Mouse (Mus musculus): ENCODE measurements around the gene Fntb.
A peak's percentile ranks its signal among the peaks of the same experiment; 100 is the strongest.
"Not testable (repeated sequence)": the region's sequence is repeated elsewhere in the genome, so short reads cannot be mapped to it uniquely, and the experiment has no call there.

Fntb gene

GRCm38 (mm10) chr12:76837844-76838650 lies 72.7 kb downstream of the Fntb start:
- no peak for DNase-seq

DNA sequence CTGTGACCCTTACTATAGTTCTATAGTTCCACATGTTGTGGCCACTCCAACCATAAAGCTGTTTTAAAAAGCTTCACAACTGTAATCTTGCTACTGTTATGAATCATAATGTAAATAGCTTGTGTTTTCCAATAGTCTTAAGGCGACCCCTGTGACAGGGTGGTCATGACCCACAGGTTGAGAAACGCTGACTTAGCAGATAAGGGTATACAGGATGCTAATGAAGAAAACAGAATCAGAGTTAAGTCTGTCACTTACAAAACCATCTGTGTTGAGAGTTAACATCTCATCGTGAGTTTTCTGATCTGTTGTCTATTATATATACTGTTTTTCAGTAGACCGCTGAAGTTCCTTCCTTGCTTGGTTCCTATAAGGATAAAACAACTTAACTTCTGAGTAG lies 73.9 kb downstream of the Fntb start:
- DNase-seq: no peak

DNA sequence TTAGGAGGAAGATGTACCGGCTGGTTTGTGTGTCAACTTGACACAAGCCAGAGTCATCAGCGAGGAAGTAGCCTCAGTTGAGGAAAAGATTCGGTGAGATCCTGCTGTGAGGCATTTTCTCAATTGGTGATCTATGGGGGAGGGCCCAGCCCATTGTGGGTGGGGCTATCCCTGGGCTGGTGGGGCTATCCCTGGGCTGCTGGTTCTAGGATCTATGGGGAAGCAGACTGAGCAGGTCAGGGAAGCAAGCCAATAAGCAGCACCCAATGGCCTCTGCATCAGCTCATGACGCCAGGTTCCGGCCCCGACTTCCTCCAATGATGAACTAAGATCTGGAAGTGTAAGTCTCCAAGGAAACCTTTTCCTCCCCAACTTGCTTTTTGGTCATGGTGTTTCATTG lies 74.7 kb downstream of the Fntb start:
- no peak for DNase-seq

DNA sequence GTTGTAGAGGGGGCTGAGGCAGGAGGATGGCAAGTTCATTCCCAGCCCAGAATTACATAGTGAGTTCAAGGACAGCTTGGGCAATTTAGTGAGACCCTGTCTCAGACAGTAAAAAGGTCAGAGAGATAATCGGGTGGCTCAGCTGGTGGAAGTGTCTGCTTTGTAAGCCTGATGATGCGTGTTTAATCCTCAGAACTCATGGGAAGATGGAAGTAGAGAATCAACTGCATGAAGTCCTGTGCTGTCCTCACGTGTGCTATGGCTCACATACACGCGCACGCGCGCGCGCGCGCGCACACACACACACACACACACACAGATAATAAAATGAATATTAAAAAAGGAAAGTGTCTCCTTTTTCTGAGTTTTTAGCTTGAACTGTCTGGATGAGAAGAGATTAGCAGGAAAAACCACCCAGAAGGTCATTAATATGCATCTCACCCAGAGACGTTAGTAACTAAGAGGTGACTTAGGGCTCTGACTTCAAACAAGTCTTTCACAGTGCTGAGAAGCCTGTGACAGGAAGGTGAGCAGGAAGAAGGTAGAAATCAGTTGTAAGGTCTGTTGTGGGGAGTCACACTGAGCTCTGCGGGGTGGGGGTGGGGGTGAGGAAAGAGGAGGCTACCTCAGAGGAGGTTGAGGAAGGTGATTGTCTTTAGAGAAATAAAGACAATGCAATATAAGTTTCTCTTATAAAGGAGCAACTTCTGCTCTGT lies 79.1 kb downstream of the Fntb start:
- no peak for DNase-seq

DNA sequence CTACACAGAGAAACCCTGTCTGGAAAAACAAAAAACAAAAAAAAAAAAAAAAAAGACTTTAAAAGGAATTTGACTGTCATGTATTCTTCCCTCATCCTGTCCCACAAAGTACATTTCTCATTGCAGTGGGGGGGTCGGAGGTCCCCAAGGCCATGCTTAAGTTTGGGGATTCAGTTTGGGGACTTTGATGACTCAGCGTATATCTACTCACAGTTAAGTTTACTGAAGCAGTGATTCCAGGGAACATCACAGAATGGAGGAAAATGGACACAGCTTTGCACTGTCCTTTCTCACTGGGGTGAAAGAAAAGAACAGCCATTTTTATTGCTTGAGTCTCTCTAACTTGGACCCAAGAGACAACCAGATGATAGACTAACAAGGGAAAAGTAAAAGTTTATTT lies 87.0 kb downstream of the Fntb start:
- DNase-seq: no peak

DNA sequence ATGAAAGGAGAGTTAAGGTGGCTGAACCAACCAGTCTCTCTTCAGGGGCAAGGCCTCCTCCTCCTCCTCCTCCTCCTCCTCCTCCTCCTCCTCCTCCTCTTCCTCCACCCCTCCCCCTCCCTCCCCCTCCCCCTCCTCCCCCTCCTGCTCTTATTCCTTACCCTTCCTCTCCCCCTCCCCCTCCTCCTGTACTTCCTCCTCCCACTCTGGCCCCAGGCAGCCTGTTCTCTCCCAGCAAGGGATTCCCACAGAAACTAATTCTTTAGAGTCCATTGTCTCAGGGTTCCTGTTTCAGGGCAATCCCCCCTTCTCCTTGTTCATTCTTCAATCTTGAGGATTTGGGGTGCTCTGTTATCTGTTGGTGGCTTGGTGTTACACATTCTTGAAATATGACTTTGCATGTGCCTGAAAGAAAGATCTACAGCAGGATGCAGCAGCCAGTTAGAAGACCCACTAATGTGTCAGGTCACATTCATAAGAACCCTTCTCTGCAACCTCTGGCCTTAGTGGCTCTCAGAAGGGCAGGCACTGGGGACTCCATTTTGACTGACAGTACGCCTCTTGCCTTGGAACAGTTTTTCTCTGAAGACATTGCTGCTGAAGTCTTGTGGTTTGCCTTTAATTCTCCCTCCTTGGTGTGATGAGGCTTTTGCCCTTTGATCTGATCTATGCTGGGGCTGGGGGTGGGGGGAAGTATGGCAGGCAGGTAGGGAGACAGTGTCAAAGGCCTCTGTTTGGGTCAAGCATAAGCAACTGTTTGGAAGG lies 88.2 kb downstream of the Fntb start:
- DNase-seq: no peak

GRCm38 (mm10) chr12:76857087-76857486 lies 91.7 kb downstream of the Fntb start:
- DNase-seq: no peak

- DNase-seq: not testable (repeated sequence)
Observed at GRCm38 (mm10) chr12:76858788-76859187, 93.4 kb downstream of the Fntb start.

GRCm38 (mm10) chr12:76863651-76864050 lies 98.3 kb downstream of the Fntb start:
- DNase-seq: no peak

DNA sequence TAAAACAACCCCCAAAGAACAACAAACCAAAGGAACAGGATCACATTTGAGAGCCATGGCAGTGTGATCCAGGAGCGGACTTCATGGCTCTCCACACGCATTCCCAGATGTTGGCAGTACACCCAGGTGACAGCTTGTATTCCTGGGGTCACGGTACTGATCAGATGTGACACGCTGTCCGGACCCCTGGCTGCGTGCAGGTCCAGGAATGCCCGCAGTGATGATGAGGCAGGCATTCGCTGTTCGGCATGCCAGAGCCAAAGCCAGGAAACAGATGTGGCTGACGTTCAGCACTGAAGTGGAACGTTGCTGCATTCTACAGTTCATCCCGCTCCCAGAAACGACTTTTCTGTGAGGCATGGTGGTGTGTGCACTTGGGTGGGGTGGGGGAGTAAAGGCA lies 99.9 kb downstream of the Fntb start:
- no peak for DNase-seq

DNA sequence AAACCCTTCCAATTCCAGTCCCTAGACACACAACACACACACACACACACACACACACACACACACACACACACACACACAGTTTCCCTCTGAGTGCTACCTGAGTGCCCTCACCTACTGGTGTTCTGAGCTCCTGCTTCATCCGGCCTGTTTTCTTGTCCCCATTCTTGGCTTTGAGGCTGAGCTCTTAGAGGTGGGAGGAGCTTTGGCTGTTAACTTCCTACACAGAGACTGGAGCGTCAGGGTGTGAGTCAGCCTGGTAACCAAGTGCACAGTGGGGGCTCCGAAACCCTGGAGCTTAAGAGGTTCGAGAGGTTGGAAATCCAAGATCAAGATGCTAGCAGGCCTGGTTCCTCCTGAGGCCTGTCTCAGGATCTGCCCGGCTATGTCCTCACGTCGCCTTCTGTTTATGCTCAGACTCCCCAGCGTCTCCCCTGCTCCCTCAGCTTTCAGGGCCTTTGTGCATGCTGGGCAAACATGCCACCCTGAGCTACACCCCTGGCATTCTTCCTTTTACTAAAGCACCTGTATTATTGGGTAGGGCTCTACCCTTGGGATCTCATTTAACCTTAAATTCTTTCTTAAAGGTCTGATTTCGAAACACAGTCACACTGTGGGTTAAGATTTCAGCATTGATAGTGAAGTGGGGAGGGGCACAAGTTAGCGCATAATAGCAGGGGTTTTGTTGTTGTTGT lies 102.3 kb downstream of the Fntb start:
- DNase-seq: no peak

- no peak for DNase-seq
Observed at GRCm38 (mm10) chr12:76868463-76869198, 103.2 kb downstream of the Fntb start.

- no peak for DNase-seq
Observed at GRCm38 (mm10) chr12:76869561-76869960, 104.2 kb downstream of the Fntb start.

GRCm38 (mm10) chr12:76872767-76873316 lies 107.5 kb downstream of the Fntb start:
- DNase-seq: no peak

DNA sequence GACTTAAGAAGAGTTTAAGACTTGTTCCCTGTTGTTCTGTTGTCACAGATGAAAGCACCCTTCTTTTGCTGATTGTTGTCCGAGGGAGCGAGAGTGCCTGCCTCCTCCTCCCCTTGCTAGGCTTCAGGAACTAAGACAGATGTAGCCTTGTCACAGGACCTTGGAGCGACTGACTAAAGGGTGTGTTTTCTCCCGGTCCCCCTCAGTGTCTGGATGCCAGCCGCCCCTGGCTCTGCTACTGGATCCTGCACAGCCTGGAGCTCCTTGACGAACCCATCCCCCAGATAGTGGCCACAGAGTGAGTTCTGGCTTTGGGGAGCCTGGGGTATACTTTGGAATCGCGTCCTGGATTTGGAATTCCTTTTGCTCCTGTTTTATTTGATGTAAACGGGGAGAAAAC lies 109.4 kb downstream of the Fntb start:
- no peak for DNase-seq

- peak; percentile 80 for DNase-seq
Observed at GRCm38 (mm10) chr12:76879242-76879641, 113.9 kb downstream of the Fntb start.

DNA sequence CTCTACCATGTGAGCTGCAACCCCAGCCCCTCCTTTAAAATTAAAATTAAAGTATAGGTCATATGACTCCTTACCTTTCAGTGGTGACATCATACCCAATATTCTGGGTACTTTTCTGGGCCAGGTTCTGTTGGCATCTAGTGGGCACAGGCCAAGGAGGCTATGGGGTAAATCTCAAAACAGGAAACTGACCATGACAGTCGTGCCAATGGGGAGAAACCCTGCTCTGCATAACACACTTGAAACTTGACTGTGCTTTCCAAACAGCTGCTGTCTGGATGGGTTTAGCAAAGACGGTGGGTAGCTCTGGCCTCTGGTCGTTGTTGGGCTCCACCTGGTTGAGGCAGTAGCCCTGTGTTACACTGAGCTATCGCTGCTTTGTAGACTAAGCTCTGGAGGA lies 114.7 kb downstream of the Fntb start:
- DNase-seq: no peak

GRCm38 (mm10) chr12:76883824-76884223 lies 118.4 kb downstream of the Fntb start:
- DNase-seq: peak; percentile 96

DNA sequence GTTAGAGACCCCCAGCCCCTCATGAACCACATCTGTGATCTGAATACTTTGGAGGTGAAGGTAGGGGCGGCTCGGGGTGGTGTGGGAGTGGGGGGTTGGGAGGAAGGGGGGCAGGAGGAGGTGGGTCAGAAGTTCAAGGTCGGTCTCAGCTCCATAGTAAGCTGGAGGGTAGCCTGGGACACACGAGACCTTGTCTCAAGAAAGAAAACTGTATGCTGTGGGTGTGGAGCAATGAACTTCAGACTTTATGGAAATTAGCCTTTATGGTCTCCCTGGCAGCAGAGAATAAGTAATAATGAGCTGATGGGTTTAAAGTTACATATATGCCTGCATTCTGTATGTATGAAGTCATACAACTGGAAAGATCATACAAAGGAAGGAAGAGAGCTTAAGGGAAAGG lies 119.7 kb downstream of the Fntb start:
- no peak for DNase-seq

DNA sequence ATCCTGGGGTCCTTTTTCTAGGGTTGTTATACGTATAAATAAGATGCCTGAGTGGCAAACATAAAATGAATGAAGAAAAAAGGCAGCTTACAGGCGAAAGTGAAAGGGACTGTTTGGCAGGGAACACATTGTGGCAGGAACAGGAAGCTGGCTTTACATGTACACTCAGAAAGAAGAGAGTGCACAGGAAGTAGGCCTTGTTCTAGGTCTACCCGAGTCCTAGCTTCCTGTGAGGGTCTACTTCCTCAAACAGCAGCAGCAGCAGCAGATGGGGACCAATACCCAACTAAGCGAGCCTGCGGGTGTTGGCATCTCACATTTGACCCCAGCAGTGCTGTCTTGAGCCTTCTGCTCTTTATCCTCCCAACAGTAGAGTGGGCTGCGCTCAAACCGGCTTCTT lies 121.4 kb downstream of the Fntb start:
- DNase-seq: no peak

DNA sequence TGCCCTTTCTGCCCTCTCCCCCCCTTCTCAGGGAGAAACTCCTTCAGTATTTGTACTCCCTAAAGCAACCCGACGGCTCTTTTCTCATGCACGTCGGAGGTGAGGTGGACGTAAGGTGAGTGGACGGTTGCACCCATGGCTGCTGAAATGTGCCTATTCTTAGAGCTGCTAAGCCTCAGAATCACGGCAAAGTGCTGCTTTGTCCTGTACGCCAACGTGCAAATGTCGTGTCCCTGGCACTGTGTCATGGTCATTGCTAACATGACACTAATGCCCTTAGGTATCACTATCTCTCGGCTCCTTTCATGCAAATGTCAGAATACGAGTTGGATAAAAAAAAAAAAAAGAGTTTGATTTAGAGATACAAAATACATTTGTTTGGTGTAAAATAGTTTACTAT lies 122.6 kb downstream of the Fntb start:
- no peak for DNase-seq

Data from kidney, postnatal 14 days (tissue).